Mouse (Mus musculus) liver, embryonic 14.5 days (tissue): ENCODE measurements at regions not wholly inside any gene's neighbourhood (a gene's known extent, or its start where the extent isn't known, plus 50 kb on each side); places are given as distances from the start of the nearest gene placed in this dataset.

Source experiments
- CTCF ChIP-seq: IDR thresholded peaks from 2 replicates; pipeline ENCODE4 v1.5.1; 2016; ENCODE audit warnings: antibody characterized with exemption, low read depth, control low read depth
- EP300 ChIP-seq: IDR thresholded peaks from 2 replicates; pipeline ENCODE4 v1.6.1; 2016; ENCODE audit warnings: antibody characterized with exemption, low read depth

- TF ChIP-seq CTCF (no peak), EP300 (no peak)
Measured at GRCm38 (mm10) chr16:50026100-50026884, 226.0 kb downstream of the Cd47 start.
